Mouse (Mus musculus) heart, embryonic 12.5 days (tissue): Measurements from ENCODE around the gene Gck. TPM values are rescaled to one million over a fixed set of nuclear protein-coding genes. Genes with fewer than 3 reads are reported as not detected.

Experiments used
- ATAC-seq: fragments of 200-750 bp; cut with Nextera tagmentation; 2 replicates; pipeline ENCODE4 v1.8.0; 2017; ENCODE audit warnings: moderate TSS enrichment, moderate library complexity; ENCODE audit not compliant: insufficient number of reproducible peaks, low FRiP score
- H3K27ac ChIP-seq: fragments of 300-500 bp; sonication (generic); 2 replicates; pipeline ENCODE4 v1.5.1; 2016; ENCODE audit warnings: mild to moderate bottlenecking, moderate library complexity; ENCODE audit not compliant: poor library complexity, severe bottlenecking
- H3K27me3 ChIP-seq: fragments of 300-500 bp; sonication (generic); replicated peaks from 2 replicates; pipeline ENCODE4 v1.6.1; 2016; ENCODE audit warnings: mild to moderate bottlenecking, moderate library complexity
- H3K36me3 ChIP-seq: fragments of 300-500 bp; sonication (generic); 2 replicates; pipeline ENCODE4 v1.6.1; 2016; ENCODE audit warnings: mild to moderate bottlenecking, moderate library complexity
- H3K4me1 ChIP-seq: fragments of 300-500 bp; sonication (generic); replicated peaks from 2 replicates; pipeline ENCODE4 v1.6.1; 2016; ENCODE audit warnings: mild to moderate bottlenecking
- H3K4me2 ChIP-seq: fragments of 300-500 bp; sonication (generic); 2 replicates; pipeline ENCODE4 v1.6.1; 2016; ENCODE audit warnings: mild to moderate bottlenecking, moderate library complexity
- H3K4me3 ChIP-seq: fragments of 300-500 bp; sonication (generic); 2 replicates; pipeline ENCODE4 v1.5.1; 2016; ENCODE audit warnings: mild to moderate bottlenecking
- H3K9ac ChIP-seq: fragments of 300-500 bp; sonication (generic); 2 replicates; pipeline ENCODE4 v1.6.1; 2016; ENCODE audit warnings: mild to moderate bottlenecking, moderate library complexity
- H3K9me3 ChIP-seq: fragments of 300-500 bp; sonication (generic); replicated peaks from 2 replicates; pipeline ENCODE4 v1.6.1; 2016; ENCODE audit warnings: mild to moderate bottlenecking, moderate library complexity
- WGBS: fragments of 180-500 bp; shearing (Covaris S2); methylation state at CpG from one replicate; pipeline ENCODE4 v1.1.7; 2016; 5-methylcytosine and 5-hydroxymethylcytosine counted together
- polyA plus RNA-seq: library from polyadenylated mRNA; unstranded; fragments of >200 nt; fragmentation: Nextera tagmentation; extraction: Ambion mirVana; gene quantifications from 2 replicates; pipeline ENCODE4 v1.2.1, GENCODE M21; 2016

The Gck gene
- polyA plus RNA-seq, 1 experiment from 2014 or later: 2.2 TPM

DNA sequence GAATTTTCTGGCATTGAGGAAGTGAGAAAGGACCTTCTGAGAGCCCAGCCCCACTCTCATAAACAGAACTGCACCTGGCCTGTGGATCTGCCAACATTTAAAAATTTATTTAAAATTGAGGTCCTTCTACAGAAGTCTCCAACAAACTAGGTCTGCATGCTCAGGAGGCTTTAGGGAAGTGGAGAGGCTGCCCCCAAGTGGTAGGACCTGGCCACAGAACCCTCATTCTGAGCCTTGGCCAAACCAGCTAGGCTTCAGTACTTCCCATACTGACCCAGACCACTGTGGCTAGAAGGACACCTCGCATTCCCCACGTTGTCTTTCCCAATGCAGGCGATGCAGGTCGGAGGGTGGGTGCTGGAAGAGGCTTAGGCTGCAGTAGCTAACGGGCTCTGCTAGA, 37.2 kb downstream of the Gck start:
- no peaks in the 10 kb centered on the region for H3K9me3 ChIP-seq
- no peaks in the 10 kb centered on the region for H3K27me3 ChIP-seq
- no peaks in the 10 kb centered on the region for H3K36me3 ChIP-seq
- no peak overlapping the region for H3K4me2 ChIP-seq
- no peak overlapping the region for H3K27ac ChIP-seq
- no peak for ATAC-seq
- H3K9ac ChIP-seq: no peak overlapping the region
- peaks cover 8% of the 10 kb centered on the region for H3K4me1 ChIP-seq
- no peak overlapping the region for H3K4me3 ChIP-seq
- WGBS: 21% methylated on average over 5 of the region's 5 CpGs

DNA sequence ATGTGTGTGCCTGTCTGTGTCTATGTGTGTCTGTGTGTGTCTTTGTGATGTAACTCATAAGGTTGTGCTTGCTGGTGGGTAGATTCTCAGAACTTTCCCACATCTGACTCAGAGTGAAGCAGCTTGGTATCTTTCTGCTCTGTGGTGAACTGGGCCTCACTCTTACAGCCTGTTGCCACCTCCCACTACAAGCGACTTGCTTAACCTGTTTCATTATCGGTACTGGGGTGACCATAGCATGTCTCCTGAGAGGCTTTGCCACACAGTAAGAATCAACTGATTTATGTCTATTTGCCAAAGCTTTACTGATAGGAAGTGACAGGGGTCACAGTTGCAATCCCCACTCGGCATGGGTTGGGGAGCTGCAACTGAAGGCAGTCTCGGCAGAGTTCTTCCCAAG, 41.2 kb downstream of the Gck start:
- 73% methylated on average over 4 of the region's 4 CpGs for WGBS
- ATAC-seq: no peak
- no peaks in the 10 kb centered on the region for H3K36me3 ChIP-seq
- no peaks in the 10 kb centered on the region for H3K9me3 ChIP-seq
- no peak overlapping the region for H3K9ac ChIP-seq
- no peak overlapping the region for H3K27ac ChIP-seq
- 0 out of 2 replicates have a peak, but pooled peaks cover 3% of the 10 kb centered on the region for H3K27me3 ChIP-seq
- no peak overlapping the region for H3K4me3 ChIP-seq
- no peaks in the 10 kb centered on the region; the same call in 1 of the 2 replicates for H3K4me1 ChIP-seq
- no peak overlapping the region for H3K4me2 ChIP-seq

DNA sequence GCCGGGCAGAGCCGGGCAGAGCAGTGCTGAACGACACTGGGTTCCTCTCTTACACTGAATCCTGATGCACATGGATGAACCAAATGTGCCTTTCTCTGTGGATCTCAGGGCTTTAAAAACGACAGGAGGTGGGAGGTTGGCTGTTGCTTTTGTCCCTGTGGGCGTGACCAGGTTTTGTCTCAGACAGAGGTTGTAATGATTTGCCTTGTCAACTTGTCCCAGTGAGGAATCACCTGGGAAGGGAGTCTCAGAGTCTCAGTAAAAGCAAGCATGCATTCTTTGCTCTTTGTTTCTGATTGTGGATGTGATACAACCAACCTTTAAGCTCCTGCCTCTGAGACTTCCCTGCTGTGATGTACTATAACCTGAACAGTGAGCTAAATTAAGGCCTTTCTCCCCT, 42.8 kb downstream of the Gck start:
- no peak overlapping the region for H3K4me3 ChIP-seq
- peaks cover 11% of the 10 kb centered on the region for H3K27me3 ChIP-seq
- no peaks in the 10 kb centered on the region for H3K36me3 ChIP-seq
- no peak for ATAC-seq
- no peak overlapping the region for H3K9ac ChIP-seq
- no peak overlapping the region for H3K4me2 ChIP-seq
- H3K27ac ChIP-seq: no peak overlapping the region
- 59% methylated on average over 5 of the region's 5 CpGs for WGBS
- H3K4me1 ChIP-seq: peaks cover 6% of the 10 kb centered on the region
- no peaks in the 10 kb centered on the region for H3K9me3 ChIP-seq

DNA sequence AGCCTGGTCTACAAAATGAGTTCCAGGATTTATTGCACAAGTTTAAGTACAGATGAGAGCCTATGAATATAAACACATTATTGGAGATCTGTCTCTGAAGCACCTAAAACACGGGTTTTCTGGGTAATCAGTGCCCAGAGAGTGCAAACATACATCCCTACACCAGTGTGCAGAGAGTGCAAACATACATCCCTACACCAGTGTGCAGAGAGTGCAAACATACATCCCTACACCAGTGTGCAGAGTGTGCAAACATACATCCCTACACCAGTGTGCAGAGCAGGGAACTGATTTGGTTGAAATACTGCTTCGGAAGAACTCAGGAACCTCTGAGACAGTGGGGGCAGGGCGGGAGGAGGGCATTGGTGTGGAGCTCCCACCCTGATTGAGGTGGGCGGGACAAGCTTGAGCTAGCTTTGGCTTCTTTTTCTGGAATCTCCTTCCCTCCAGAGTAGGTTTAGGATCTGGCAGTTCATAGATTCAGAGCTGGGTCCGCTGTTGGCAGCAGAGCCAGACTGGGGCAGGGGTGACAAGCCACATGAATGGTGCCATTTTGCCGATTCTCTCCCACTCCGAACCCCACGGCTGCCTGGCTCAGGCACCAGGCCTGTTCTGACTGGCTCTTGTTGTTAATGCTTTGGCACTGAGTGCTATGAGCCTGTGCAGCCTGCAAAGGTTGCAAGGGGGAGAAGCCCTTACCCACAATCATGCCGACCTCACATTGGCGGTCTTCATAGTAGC, 43.9 kb downstream of the Gck start:
- no peak for ATAC-seq
- no peak overlapping the region for H3K4me2 ChIP-seq
- no peak overlapping the region for H3K27ac ChIP-seq
- H3K27me3 ChIP-seq: peaks cover 14% of the 10 kb centered on the region
- peaks cover 17% of the 10 kb centered on the region for H3K4me1 ChIP-seq
- no peaks in the 10 kb centered on the region for H3K9me3 ChIP-seq
- WGBS: 81% methylated on average over 10 of the region's 10 CpGs
- H3K36me3 ChIP-seq: no peaks in the 10 kb centered on the region
- H3K4me3 ChIP-seq: no peak overlapping the region
- no peak overlapping the region for H3K9ac ChIP-seq

- no peak overlapping the region for H3K9ac ChIP-seq
- ATAC-seq: no peak
- H3K36me3 ChIP-seq: no peaks in the 10 kb centered on the region
- no peak overlapping the region for H3K4me2 ChIP-seq
- 86% methylated on average over 6 of the region's 6 CpGs for WGBS
- no peaks in the 10 kb centered on the region for H3K9me3 ChIP-seq
- peaks cover 25% of the 10 kb centered on the region for H3K4me1 ChIP-seq
- H3K4me3 ChIP-seq: no peak overlapping the region
- peaks cover 22% of the 10 kb centered on the region for H3K27me3 ChIP-seq
- no peak overlapping the region for H3K27ac ChIP-seq
These were observed 45.0 kb downstream of the Gck start for GRCm38 (mm10) chr11:5904871-5905270.

DNA sequence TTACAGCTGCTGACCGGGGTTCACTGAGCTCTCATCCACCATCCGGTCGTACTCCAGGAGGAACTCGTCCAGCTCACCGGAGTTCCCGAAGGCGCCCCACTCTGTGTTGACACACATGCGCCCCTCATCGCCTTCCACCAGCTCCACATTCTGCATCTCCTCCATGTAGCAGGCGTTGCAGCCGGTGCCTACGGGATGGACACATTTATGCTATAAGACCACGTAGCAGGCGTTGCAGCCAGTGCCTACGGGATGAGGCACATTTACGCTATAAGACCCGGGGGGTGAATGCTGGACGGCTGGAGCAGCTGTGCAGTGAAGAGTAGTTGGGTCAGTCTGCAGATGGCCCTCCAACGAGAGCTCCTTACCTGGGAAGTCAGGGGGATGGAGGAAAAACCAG, 45.5 kb downstream of the Gck start:
- ATAC-seq: no peak
- Histone ChIP-seq H3K9me3 (no peaks in the 10 kb centered on the region), H3K27ac (no peak overlapping the region), H3K4me1 (peaks cover 25% of the 10 kb centered on the region), H3K9ac (no peak overlapping the region), H3K4me3 (no peak overlapping the region), H3K36me3 (no peaks in the 10 kb centered on the region), H3K27me3 (peaks cover 22% of the 10 kb centered on the region), H3K4me2 (no peak overlapping the region)
- 89% methylated on average over 19 of the region's 19 CpGs for WGBS

DNA sequence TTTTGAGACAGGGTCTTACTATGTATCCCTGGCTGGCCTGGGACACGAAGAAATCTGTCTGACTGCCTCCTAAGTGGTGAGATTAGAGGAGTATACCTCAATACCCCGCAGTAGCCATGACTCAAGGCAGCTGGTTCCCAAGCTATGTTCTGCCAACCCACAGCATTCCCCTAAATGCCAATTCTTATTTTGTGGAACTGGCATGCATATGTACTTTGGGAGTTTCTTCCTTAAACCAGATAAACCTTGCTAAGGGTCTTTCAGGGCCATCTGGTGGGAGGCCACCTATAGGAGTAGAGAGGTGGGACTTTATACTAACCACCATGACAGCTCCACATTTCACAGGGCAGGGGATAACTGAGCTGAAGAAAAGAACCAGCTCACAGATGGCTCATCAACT, 46.0 kb downstream of the Gck start:
- Histone ChIP-seq H3K27ac (no peak overlapping the region), H3K4me3 (no peak overlapping the region), H3K9me3 (no peaks in the 10 kb centered on the region), H3K4me1 (peaks cover 27% of the 10 kb centered on the region), H3K4me2 (no peak overlapping the region), H3K9ac (no peak overlapping the region), H3K27me3 (peaks cover 22% of the 10 kb centered on the region), H3K36me3 (no peaks in the 10 kb centered on the region)
- WGBS: 75% methylated on average over 2 of the region's 2 CpGs
- no peak for ATAC-seq

DNA sequence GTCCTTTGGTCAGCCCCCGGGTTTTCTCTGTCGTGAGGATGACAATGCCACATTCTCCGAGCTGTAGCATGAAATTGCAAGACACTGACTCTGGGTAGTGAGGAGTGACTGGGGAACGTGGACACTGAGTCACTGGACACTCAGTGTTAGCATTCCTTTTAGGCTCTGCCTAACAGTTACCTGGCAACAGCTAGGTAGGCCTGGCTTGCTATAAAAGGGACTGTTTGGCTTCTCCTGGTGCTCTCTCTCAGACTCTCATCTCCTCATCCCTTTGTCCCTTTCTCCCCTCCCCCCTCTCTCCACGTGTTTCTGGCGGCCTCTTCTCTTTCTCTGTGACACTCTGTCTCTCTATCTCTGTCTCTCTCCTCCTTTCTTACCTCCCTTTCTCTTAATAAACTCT, 47.5 kb downstream of the Gck start:
- no peak for ATAC-seq
- H3K27ac ChIP-seq: peak overlapping the region; percentile 61; the same call in 1 of the 2 replicates
- peak overlapping the region; percentile 60; the same call in 1 of the 2 replicates for H3K9ac ChIP-seq
- H3K9me3 ChIP-seq: no peaks in the 10 kb centered on the region
- H3K36me3 ChIP-seq: no peaks in the 10 kb centered on the region
- H3K4me1 ChIP-seq: peaks cover 39% of the 10 kb centered on the region
- peak overlapping the region; percentile 63 for H3K4me2 ChIP-seq
- peaks cover 22% of the 10 kb centered on the region for H3K27me3 ChIP-seq
- 18% methylated on average over 6 of the region's 6 CpGs for WGBS
- peak overlapping the region; percentile 34; the same call in 1 of the 2 replicates for H3K4me3 ChIP-seq

GRCm38 (mm10) chr11:5901950-5902349, 47.9 kb downstream of the Gck start:
- Histone ChIP-seq H3K4me2 (peak overlapping the region; percentile 63), H3K27ac (peak overlapping the region; percentile 61), H3K36me3 (0 out of 2 replicates have a peak, but pooled peaks cover 4% of the 10 kb centered on the region), H3K4me3 (peak overlapping the region; percentile 34), H3K4me1 (peaks cover 44% of the 10 kb centered on the region), H3K9ac (peak overlapping the region; percentile 60), H3K9me3 (no peaks in the 10 kb centered on the region), H3K27me3 (peaks cover 22% of the 10 kb centered on the region)
- 0 out of 2 replicates have a peak, but pooled peaks have one; percentile 26 for ATAC-seq
- 1% methylated on average over 32 of the region's 32 CpGs for WGBS

GRCm38 (mm10) chr11:5901320-5901719, 48.6 kb downstream of the Gck start:
- H3K4me1 ChIP-seq: peaks cover 50% of the 10 kb centered on the region
- no peaks in the 10 kb centered on the region for H3K9me3 ChIP-seq
- H3K27me3 ChIP-seq: peaks cover 22% of the 10 kb centered on the region
- H3K9ac ChIP-seq: peak overlapping the region; percentile 60
- no peak for ATAC-seq
- peak overlapping the region; percentile 34 for H3K4me3 ChIP-seq
- peak overlapping the region; percentile 61 for H3K27ac ChIP-seq
- 29% methylated on average over 3 of the region's 3 CpGs for WGBS
- peak overlapping the region; percentile 63 for H3K4me2 ChIP-seq
- 0 out of 2 replicates have a peak, but pooled peaks cover 10% of the 10 kb centered on the region for H3K36me3 ChIP-seq

- WGBS: 82% methylated on average over 10 of the region's 10 CpGs
- Histone ChIP-seq H3K36me3 (0 out of 2 replicates have a peak, but pooled peaks cover 13% of the 10 kb centered on the region), H3K27me3 (peaks cover 22% of the 10 kb centered on the region), H3K9ac (no peak overlapping the region), H3K27ac (peak overlapping the region; percentile 92), H3K4me1 (peaks cover 61% of the 10 kb centered on the region), H3K9me3 (no peaks in the 10 kb centered on the region), H3K4me3 (no peak overlapping the region), H3K4me2 (no peak overlapping the region)
- no peak for ATAC-seq
These were observed 50.6 kb downstream of the Gck start for GRCm38 (mm10) chr11:5899286-5899685.
